Mouse (Mus musculus) heart, postnatal 4 days (tissue): Measurements from ENCODE around the gene Cyp21a1. TPM values are rescaled to one million over a fixed set of nuclear protein-coding genes. Genes with fewer than 3 reads are reported as not detected.
A peak's percentile ranks its signal among the peaks of the same experiment; 100 is the strongest.
"Not testable (repeated sequence)": the region's sequence is repeated elsewhere in the genome, so short reads cannot be mapped to it uniquely, and the experiment has no call there.

Experiments used
- DNase-seq: peaks from one replicate; pipeline ENCODE4 v3.0.0; 2021
- microRNA-seq, 2 experiments: library from miRNA; unstranded; fragments of <30 nt; microRNA quantifications; one replicate each; pipeline ENCODE4 v1.2.0; 2021 to 2022
- total RNA-seq, 2 experiments: library from RNA; stranded (reverse); gene quantifications; 2 replicates each; pipeline ENCODE4 v1.2.3; 2021

Gene Cyp21a1
- total RNA-seq, 2 experiments from 2014 or later = not detected

GRCm38 (mm10) chr17:34804871-34805562 is 656 bp upstream of the Cyp21a1 start:
- no peak for DNase-seq

- not testable (repeated sequence) for DNase-seq
Measured at GRCm38 (mm10) chr17:34803367-34803766, 994 bp downstream of the Cyp21a1 start.

GRCm38 (mm10) chr17:34802756-34803155 is 1.6 kb downstream of the Cyp21a1 start:
- not testable (repeated sequence) for DNase-seq

GRCm38 (mm10) chr17:34800781-34801305 is 3.5 kb downstream of the Cyp21a1 start:
- DNase-seq = not testable (repeated sequence)

GRCm38 (mm10) chr17:34799531-34799925 is 4.8 kb downstream of the Cyp21a1 start:
- DNase-seq = no peak

GRCm38 (mm10) chr17:34798866-34799530 is 5.4 kb downstream of the Cyp21a1 start:
- no peak for DNase-seq

GRCm38 (mm10) chr17:34798071-34798470 is 6.3 kb downstream of the Cyp21a1 start:
- not testable (repeated sequence) for DNase-seq

- DNase-seq = not testable (repeated sequence)
Measured at GRCm38 (mm10) chr17:34797211-34797995, 7.0 kb downstream of the Cyp21a1 start.

GRCm38 (mm10) chr17:34796311-34797140 is 7.8 kb downstream of the Cyp21a1 start:
- DNase-seq = peak; percentile 2

- DNase-seq = peak; percentile 72
Measured at GRCm38 (mm10) chr17:34795633-34796032, 8.7 kb downstream of the Cyp21a1 start.

- peak; percentile 1 for DNase-seq
Measured at GRCm38 (mm10) chr17:34795016-34795415, 9.3 kb downstream of the Cyp21a1 start.

- no peak for DNase-seq
Measured at GRCm38 (mm10) chr17:34777680-34778325, 26.6 kb downstream of the Cyp21a1 start.

- no peak for DNase-seq
Measured at GRCm38 (mm10) chr17:34761471-34761870, 42.9 kb downstream of the Cyp21a1 start.

Small RNA genes within 50 kb of the gene (microRNA-seq; reads per million reads assigned to microRNA genes)
- gene Gm27471 (0 reads per million in 2 experiments), gene Mir6970 (0.35 to 0.41 reads per million in 2 experiments), gene Mir6971 (2.2 to 5.2 reads per million in 2 experiments)

Other genes starting within 250 kb of the Cyp21a1 start
- 10 to 100 TPM; 29.2 to 39.3 TPM for gene Notch4, start 240.3 kb downstream of the Cyp21a1 start, total RNA-seq
- 1 to 10 TPM; 3.9 to 4.4 TPM for gene Gpsm3, start 214.8 kb downstream of the Cyp21a1 start, total RNA-seq
- gene Pbx2, start 213.3 kb downstream of the Cyp21a1 start, total RNA-seq = 10 to 100 TPM; 34.6 to 39.5 TPM
- 1 to 10 TPM; 1.6 TPM for gene Ager, start 206.7 kb downstream of the Cyp21a1 start, total RNA-seq
- gene Rnf5, start 200.9 kb downstream of the Cyp21a1 start, total RNA-seq = 10 to 100 TPM; 40.6 to 40.8 TPM
- gene Agpat1, start 200.3 kb downstream of the Cyp21a1 start, total RNA-seq = 10 to 100 TPM; 59.3 to 62.4 TPM
- gene Egfl8, start 188.6 kb downstream of the Cyp21a1 start, total RNA-seq = 1 to 10 TPM; 2.5 to 3.4 TPM
- 10 to 100 TPM; 37.8 to 41.8 TPM for gene Ppt2, start 176.1 kb downstream of the Cyp21a1 start, total RNA-seq
- gene Prrt1, start 175.0 kb downstream of the Cyp21a1 start, total RNA-seq = under 1 TPM; 0.52 to 0.91 TPM
- 1 to 10 TPM; 6.1 to 9.5 TPM for gene Fkbpl, start 159.8 kb downstream of the Cyp21a1 start, total RNA-seq
- gene Atf6b, start 157.4 kb downstream of the Cyp21a1 start, total RNA-seq = 10 to 100 TPM; 22.3 to 24.4 TPM
- gene Tnxb, start 134.0 kb downstream of the Cyp21a1 start, total RNA-seq = 10 to 100 TPM; 47.1 to 54.2 TPM
- 1 to 10 TPM; 5.0 to 5.5 TPM for gene C4b, start 60.7 kb downstream of the Cyp21a1 start, total RNA-seq
- gene Stk19, start 32.4 kb upstream of the Cyp21a1 start, total RNA-seq = 10 to 100 TPM; 13.6 to 16.2 TPM
- gene Dxo, start 32.5 kb upstream of the Cyp21a1 start, total RNA-seq = 10 to 100 TPM; 21.4 to 23.0 TPM
- gene Skiv2l, start 45.6 kb upstream of the Cyp21a1 start, total RNA-seq = 10 to 100 TPM; 27.4 to 27.9 TPM
- 10 to 100 TPM; 30.4 to 34.2 TPM for gene Nelfe, start 45.8 kb upstream of the Cyp21a1 start, total RNA-seq
- 1 to 10 TPM in 1 of 2 experiments, under 1 TPM in 1; 0.88 to 2.6 TPM for gene Cfb, start 58.0 kb upstream of the Cyp21a1 start, total RNA-seq
- gene Zbtb12, start 74.9 kb upstream of the Cyp21a1 start, total RNA-seq = 1 to 10 TPM; 7.9 TPM
- gene Gm20547, start 77.5 kb upstream of the Cyp21a1 start, total RNA-seq = not detected
- 1 to 10 TPM; 3.0 to 3.7 TPM for gene C2, start 93.7 kb upstream of the Cyp21a1 start, total RNA-seq
- 10 to 100 TPM; 55.7 to 56.8 TPM for gene Ehmt2, start 93.9 kb upstream of the Cyp21a1 start, total RNA-seq
- gene Slc44a4, start 109.9 kb upstream of the Cyp21a1 start, total RNA-seq = not detected
- 10 to 100 TPM; 10.1 to 11.7 TPM for gene Neu1, start 126.7 kb upstream of the Cyp21a1 start, total RNA-seq
- 1 to 10 TPM; 4.8 to 5.2 TPM for gene Hspa1b, start 154.7 kb upstream of the Cyp21a1 start, total RNA-seq
- gene Gm20481, start 165.4 kb upstream of the Cyp21a1 start, total RNA-seq = not detected
- gene Hspa1a, start 167.6 kb upstream of the Cyp21a1 start, total RNA-seq = 1 to 10 TPM; 2.6 to 2.9 TPM
- 1 to 10 TPM; 5.3 to 6.6 TPM for gene Hspa1l, start 168.1 kb upstream of the Cyp21a1 start, total RNA-seq
- 10 to 100 TPM; 52.2 to 55.0 TPM for gene Lsm2, start 177.3 kb upstream of the Cyp21a1 start, total RNA-seq
- gene Vars, start 196.4 kb upstream of the Cyp21a1 start, total RNA-seq = 10 to 100 TPM; 46.7 to 49.0 TPM
- 1 to 10 TPM; 1.6 to 1.8 TPM for gene Vwa7, start 212.0 kb upstream of the Cyp21a1 start, total RNA-seq
- 1 to 10 TPM in 1 of 2 experiments, under 1 TPM in 1; 0.74 to 1.3 TPM for gene Sapcd1, start 223.5 kb upstream of the Cyp21a1 start, total RNA-seq
- 1 to 10 TPM; 4.0 to 6.5 TPM for gene Msh5, start 242.2 kb upstream of the Cyp21a1 start, total RNA-seq
- gene Clic1, start 245.4 kb upstream of the Cyp21a1 start, total RNA-seq = 100 to 1,000 TPM; 166 to 167 TPM